In genomic region chr2:166945456-166945855, GRCm38 (mm10) we compare ENCODE assay signal across 8 mouse cellular contexts. TPM values are rescaled to one million over a fixed set of nuclear protein-coding genes. Genes with fewer than 3 reads are reported as not detected.
A peak's percentile ranks its signal among the peaks of the same experiment; 100 is the strongest.
DNase-seq lines count a peak whose midpoint lies in the region; ATAC-seq and TF ChIP-seq lines count a peak whose summit lies in the region.

No protein-coding gene starts in this region.

- H3K36me3 ChIP-seq in heart, postnatal 0 days (replicated peaks; ENCODE audit: control insufficient read depth, insufficient read depth, low read length): peaks cover 88% of the 10 kb centered on the region
- peaks cover 54% of the 10 kb centered on the region for H3K36me3 ChIP-seq in liver, adult 2 months (ENCODE audit: control insufficient read depth, insufficient read depth, low read length)

- ATAC-seq in heart, postnatal 0 days (ENCODE audit: insufficient read depth, low read depth): peak; percentile 62
- ATAC-seq in megakaryocyte, adult 5-6 weeks (ENCODE audit: poor library complexity, severe bottlenecking): no peak

- no peak overlapping the region for H3K9ac ChIP-seq in heart, postnatal 0 days (replicated peaks; ENCODE audit: low read depth, low read length)
- H3K9ac ChIP-seq in liver, adult 2 months (ENCODE audit: low read depth, low read length): no peak overlapping the region

- no peak for DNase-seq in heart, postnatal 0 days (ENCODE audit: low spot score)
- DNase-seq in heart, adult 9 months (ENCODE audit: low spot score in 2 of 2): no peak
- DNase-seq in B cell, adult 2 months: peak; percentile 15 to 24
- DNase-seq in c-Kit-positive CD71-positive TER-119-negative erythroid progenitor cells, embryonic 14.5 days (ENCODE audit: low read depth): peak; percentile 23
- DNase-seq in liver, adult 2 months (ENCODE audit: extremely low read depth, low read depth, low spot score): no peak
- no peak for DNase-seq in adrenal gland, postnatal 4 days (ENCODE audit: low spot score in 2 of 2)
- no peak for DNase-seq in left cerebral cortex, postnatal 25 days (ENCODE audit: low spot score in 2 of 2)

- peak; percentile 47 for TF ChIP-seq CTCF in heart, postnatal 0 days (IDR thresholded peaks at IDR 0.05; ENCODE audit: low read depth)
- TF ChIP-seq CTCF in liver, adult 2 months (IDR thresholded peaks at IDR 0.05; ENCODE audit: low read depth, low read length): peak; percentile 40; the same call in 1 of the 2 replicates

- H3K27ac ChIP-seq in heart, postnatal 0 days (ENCODE audit: low read depth): no peak overlapping the region
- no peak overlapping the region for H3K27ac ChIP-seq in liver, adult 2 months (replicated peaks; ENCODE audit: insufficient read depth, low read depth, low read length)

- 37% methylated on average over 4 of the region's 4 CpGs for WGBS in heart, postnatal 0 days
- WGBS in liver, adult 2 months: 48% methylated on average over 4 of the region's 4 CpGs

- TF ChIP-seq EP300 in heart, postnatal 0 days (IDR thresholded peaks at IDR 0.05; ENCODE audit: low read depth): no peak

- H3K4me2 ChIP-seq in heart, postnatal 0 days (ENCODE audit: low read depth, low read length): no peak overlapping the region

- no peak overlapping the region for H3K4me3 ChIP-seq in heart, postnatal 0 days (ENCODE audit: low read depth, low read length)
- H3K4me3 ChIP-seq in liver, adult 2 months (ENCODE audit: insufficient read depth, low read depth, low read length): no peak overlapping the region

- no peaks in the 10 kb centered on the region for H3K4me1 ChIP-seq in heart, postnatal 0 days (ENCODE audit: control insufficient read depth, insufficient read depth)
- H3K4me1 ChIP-seq in liver, adult 2 months (ENCODE audit: control insufficient read depth, insufficient read depth, low read length): no peaks in the 10 kb centered on the region

- H3K79me2 ChIP-seq in liver, adult 2 months (ENCODE audit: control insufficient read depth, insufficient read depth, low read length): no peaks in the 10 kb centered on the region

- TF ChIP-seq POLR2A in liver, adult 2 months (IDR thresholded peaks at IDR 0.05; ENCODE audit: extremely low read depth, insufficient read depth, low read length): no peak

- intact Hi-C loops in left cerebral cortex, postnatal 25 days (cut with DNase I): no loop called here

- no peaks in the 10 kb centered on the region for H3K27me3 ChIP-seq in heart, postnatal 0 days (ENCODE audit: control insufficient read depth, insufficient read depth, low read length)
- no peaks in the 10 kb centered on the region for H3K27me3 ChIP-seq in liver, adult 2 months (ENCODE audit: control insufficient read depth, insufficient read depth, low read length)

- no peaks in the 10 kb centered on the region for H3K9me3 ChIP-seq in heart, postnatal 0 days (replicated peaks; ENCODE audit: control insufficient read depth, low read length)

RNA-seq across cellular contexts. Expression of gene Cse1l, which starts 39.6 kb away (rescaled TPM):
- 62.5 and 64.2 TPM in 2 replicates for total RNA-seq in heart, postnatal 0 days (2014; rRNA removed; ENCODE audit: low replicate concordance)
- 38.8 and 41.2 TPM in 2 replicates for polyA plus RNA-seq in heart, postnatal 0 days (2015; fragmentation: Nextera tagmentation; extraction: Ambion mirVana)
- total RNA-seq in liver, adult 2 months (2014; rRNA removed): 27.0 and 29.7 TPM in 2 replicates
- 8.3 and 10.7 TPM in 2 replicates for polyA plus RNA-seq in liver, adult 2 months (2012; rRNA removed)
- total RNA-seq in megakaryocyte, adult 5-6 weeks (2015): 87.8 and 109 TPM in 2 replicates
- total RNA-seq in megakaryocyte, adult 5-6 weeks (2017): 74.4 and 83.1 TPM in 2 replicates
- 10 to 100 TPM; 65.3 to 74.1 TPM for total RNA-seq in adrenal gland, postnatal 4 days (2021)
- total RNA-seq in left cerebral cortex, postnatal 25 days (2021): 10 to 100 TPM; 56.0 to 58.7 TPM

RNA-seq across cellular contexts. Expression of gene Stau1, which starts 50.6 kb away (rescaled TPM):
- 9.5 and 23.9 TPM in 2 replicates for total RNA-seq in heart, postnatal 0 days (2014; rRNA removed; ENCODE audit: low replicate concordance)
- 41.7 and 42.5 TPM in 2 replicates for polyA plus RNA-seq in heart, postnatal 0 days (2015; fragmentation: Nextera tagmentation; extraction: Ambion mirVana)
- 25.1 and 38.6 TPM in 2 replicates for total RNA-seq in liver, adult 2 months (2014; rRNA removed)
- 23.8 and 25.9 TPM in 2 replicates for polyA plus RNA-seq in liver, adult 2 months (2012; rRNA removed)
- total RNA-seq in megakaryocyte, adult 5-6 weeks (2015): 28.5 and 36.0 TPM in 2 replicates
- 28.9 and 32.6 TPM in 2 replicates for total RNA-seq in megakaryocyte, adult 5-6 weeks (2017)
- 10 to 100 TPM; 76.9 to 79.0 TPM for total RNA-seq in adrenal gland, postnatal 4 days (2021)
- 10 to 100 TPM; 64.4 to 67.1 TPM for total RNA-seq in left cerebral cortex, postnatal 25 days (2021)

Comparison
In these comparisons a context has a peak if more than half of its experiments do, and no peak if none do; other contexts are left out.
1. DNase-seq: peak in B cell, adult 2 months (2 of 2) and c-Kit-positive CD71-positive TER-119-negative erythroid progenitor cells, embryonic 14.5 days (single experiment); none in heart, postnatal 0 days (single experiment), heart, adult 9 months (0 of 2), liver, adult 2 months (single experiment), adrenal gland, postnatal 4 days (0 of 2) and left cerebral cortex, postnatal 25 days (0 of 2).